Mouse (Mus musculus) CH12.LX (cell line): ENCODE measurements at regions not wholly inside any gene's neighbourhood (a gene's known extent, or its start where the extent isn't known, plus 50 kb on each side); places are given as distances from the start of the nearest gene placed in this dataset.
"Not testable (repeated sequence)": the region's sequence is repeated elsewhere in the genome, so short reads cannot be mapped to it uniquely, and the experiment has no call there.

ENCODE experiments used
- BHLHE40 ChIP-seq: IDR thresholded peaks from 2 replicates; pipeline ENCODE4 v1.6.1; 2011; ENCODE audit warnings: mild to moderate bottlenecking, low read depth, low read length, improper control_type of control experiment
- ELF1 ChIP-seq: IDR thresholded peaks from 2 replicates; pipeline ENCODE4 v1.6.1; 2014; ENCODE audit warnings: low read depth, mild to moderate bottlenecking, inconsistent platforms, low read length, improper control_type of control experiment
- HCFC1 ChIP-seq: IDR thresholded peaks from 2 replicates; pipeline ENCODE4 v1.6.1; 2012; ENCODE audit warnings: low read depth, mild to moderate bottlenecking, inconsistent platforms, low read length, improper control_type of control experiment
- MAFK ChIP-seq: IDR thresholded peaks from 2 replicates; pipeline ENCODE4 v1.6.1; 2011; ENCODE audit warnings: low read length, improper control_type of control experiment; ENCODE audit not compliant: insufficient replicate concordance
- MXI1 ChIP-seq: IDR thresholded peaks from 2 replicates; pipeline ENCODE4 v1.6.1; 2011; ENCODE audit warnings: mild to moderate bottlenecking, low read depth, low read length, improper control_type of control experiment
- POLR2A ChIP-seq: IDR thresholded peaks from 2 replicates; pipeline ENCODE4 v1.6.1; 2011; ENCODE audit warnings: low read depth, mild to moderate bottlenecking, improper control_type of control experiment, low read length
- ZC3H11A ChIP-seq: IDR thresholded peaks from 2 replicates; pipeline ENCODE4 v1.6.1; 2012; ENCODE audit warnings: low read depth, mild to moderate bottlenecking, inconsistent platforms, low read length, improper control_type of control experiment

GRCm38 (mm10) chr8:86231994-86232393 lies 348.5 kb downstream of the Abcc12 start:
- TF ChIP-seq ELF1, POLR2A, MAFK, HCFC1, BHLHE40, ZC3H11A, MXI1: not testable (repeated sequence)
